Mouse (Mus musculus) cerebellum, adult 2 months (tissue): ENCODE data around the gene Aox2. TPM values are rescaled to one million over a fixed set of nuclear protein-coding genes. Genes with fewer than 3 reads are reported as not detected.

Source experiments
- DNase-seq, 2 experiments: peaks; one replicate each; pipeline ENCODE4 v3.0.0; 2021
- H3K27ac ChIP-seq: fragments of 200-500 bp; 2 replicates; pipeline ENCODE4 v1.5.1; 2012; ENCODE audit warnings: low read length, control low read depth, inconsistent platforms; ENCODE audit not compliant: insufficient read depth
- H3K27me3 ChIP-seq: fragments of 200-500 bp; 2 replicates; pipeline ENCODE4 v1.6.1; 2012; ENCODE audit warnings: inconsistent platforms, mild to moderate bottlenecking, low read length, moderate library complexity; ENCODE audit not compliant: control insufficient read depth, insufficient read depth
- H3K4me1 ChIP-seq: fragments of 200-500 bp; 2 replicates; pipeline ENCODE4 v1.6.1; 2011; ENCODE audit warnings: low read length; ENCODE audit not compliant: control insufficient read depth, insufficient read depth
- H3K4me3 ChIP-seq: fragments of 200-500 bp; replicated peaks from 2 replicates; pipeline ENCODE3; 2011; ENCODE audit warnings: mild to moderate bottlenecking, low read depth, low read length, control low read depth; ENCODE audit not compliant: insufficient read depth
- CTCF ChIP-seq: fragments of 200-500 bp; IDR thresholded peaks from 2 replicates; pipeline ENCODE4 v1.5.1; 2011; ENCODE audit warnings: low read depth, mild to moderate bottlenecking, control low read depth, low read length, moderate library complexity, borderline replicate concordance; ENCODE audit not compliant: insufficient read depth
- POLR2A ChIP-seq: fragments of 200-500 bp; IDR thresholded peaks from 2 replicates; pipeline ENCODE4 v1.6.1; 2011; ENCODE audit warnings: low read length, control low read depth, borderline replicate concordance; ENCODE audit not compliant: insufficient read depth
- WGBS: fragments of 180-500 bp; shearing (Covaris S2); methylation state at CpG from one replicate; pipeline ENCODE4 v1.1.7; 2018; 5-methylcytosine and 5-hydroxymethylcytosine counted together
- polyA plus RNA-seq: library from polyadenylated mRNA; depleted of rRNA; stranded (reverse); fragments of >200 nt; gene quantifications from 2 replicates; pipeline ENCODE4 v1.2.3, GENCODE M21; 2012

Gene Aox2
- polyA plus RNA-seq, 1 experiment = 0.03 TPM

- WGBS = 23% methylated on average over 13 of the region's 13 CpGs
- Histone ChIP-seq H3K27ac (no peak overlapping the region), H3K4me3 (no peak overlapping the region), H3K27me3 (no peaks in the 10 kb centered on the region), H3K4me1 (peaks cover 2% of the 10 kb centered on the region; the same call in 1 of the 2 replicates)
- TF ChIP-seq POLR2A = no peak
- peak; percentile 17 to 24 for DNase-seq
Observed at GRCm38 (mm10) chr1:58291394-58292300, 13.5 kb downstream of the Aox2 start.

- H3K4me1 ChIP-seq = peaks cover 2% of the 10 kb centered on the region; the same call in 1 of the 2 replicates
- H3K4me3 ChIP-seq = no peak overlapping the region
- WGBS = 82% methylated on average over 5 of the region's 5 CpGs
- no peak for TF ChIP-seq CTCF
- TF ChIP-seq POLR2A = no peak
- no peak overlapping the region for H3K27ac ChIP-seq
- DNase-seq = no peak
- no peaks in the 10 kb centered on the region for H3K27me3 ChIP-seq
Observed at GRCm38 (mm10) chr1:58294730-58295129, 16.6 kb downstream of the Aox2 start.

- WGBS = 9% methylated on average over 7 of the region's 7 CpGs
- H3K4me3 ChIP-seq = no peak overlapping the region
- TF ChIP-seq CTCF = peak; percentile 65
- TF ChIP-seq POLR2A = no peak
- peaks cover 2% of the 10 kb centered on the region; the same call in 1 of the 2 replicates for H3K4me1 ChIP-seq
- no peak overlapping the region for H3K27ac ChIP-seq
- peak; percentile 39 to 52 for DNase-seq
- H3K27me3 ChIP-seq = no peaks in the 10 kb centered on the region
Observed at GRCm38 (mm10) chr1:58296278-58296677, 18.2 kb downstream of the Aox2 start.

- WGBS = 61% methylated on average over 4 of the region's 4 CpGs
- H3K4me3 ChIP-seq = no peak overlapping the region
- H3K27ac ChIP-seq = no peak overlapping the region
- TF ChIP-seq POLR2A = no peak
- no peak for TF ChIP-seq CTCF
- no peaks in the 10 kb centered on the region for H3K27me3 ChIP-seq
- H3K4me1 ChIP-seq = no peaks in the 10 kb centered on the region
- no peak for DNase-seq
Observed at GRCm38 (mm10) chr1:58296821-58297220, 18.7 kb downstream of the Aox2 start.

GRCm38 (mm10) chr1:58298347-58298746 is 20.2 kb downstream of the Aox2 start:
- TF ChIP-seq POLR2A = no peak
- TF ChIP-seq CTCF = no peak
- no peaks in the 10 kb centered on the region for H3K4me1 ChIP-seq
- no peak overlapping the region for H3K4me3 ChIP-seq
- no peak overlapping the region for H3K27ac ChIP-seq
- DNase-seq = no peak
- no peaks in the 10 kb centered on the region for H3K27me3 ChIP-seq
- WGBS = 71% methylated on average over 6 of the region's 6 CpGs

GRCm38 (mm10) chr1:58301073-58301472 is 22.9 kb downstream of the Aox2 start:
- TF ChIP-seq CTCF (no peak), POLR2A (no peak)
- no peaks in the 10 kb centered on the region for H3K27me3 ChIP-seq
- H3K4me3 ChIP-seq = no peak overlapping the region
- peaks cover 2% of the 10 kb centered on the region; the same call in 1 of the 2 replicates for H3K4me1 ChIP-seq
- no peak overlapping the region for H3K27ac ChIP-seq
- no peak for DNase-seq
- 95% methylated on average over 7 of the region's 7 CpGs for WGBS

GRCm38 (mm10) chr1:58302015-58302414 is 23.9 kb downstream of the Aox2 start:
- DNase-seq = no peak
- TF ChIP-seq POLR2A (no peak), CTCF (no peak)
- Histone ChIP-seq H3K4me1 (peaks cover 2% of the 10 kb centered on the region; the same call in 1 of the 2 replicates), H3K4me3 (no peak overlapping the region), H3K27ac (no peak overlapping the region), H3K27me3 (no peaks in the 10 kb centered on the region)
- WGBS = 71% methylated on average over 6 of the region's 6 CpGs

GRCm38 (mm10) chr1:58303009-58303408 is 24.9 kb downstream of the Aox2 start:
- H3K27me3 ChIP-seq = no peaks in the 10 kb centered on the region
- no peak for TF ChIP-seq CTCF
- TF ChIP-seq POLR2A = no peak
- H3K4me1 ChIP-seq = peaks cover 2% of the 10 kb centered on the region; the same call in 1 of the 2 replicates
- H3K27ac ChIP-seq = no peak overlapping the region
- 93% methylated on average over 6 of the region's 6 CpGs for WGBS
- DNase-seq = no peak
- H3K4me3 ChIP-seq = no peak overlapping the region
